Mouse (Mus musculus) hindbrain, embryonic 16.5 days (tissue): ENCODE data around the gene Dnajc27. TPM values are rescaled to one million over a fixed set of nuclear protein-coding genes. Genes with fewer than 3 reads are reported as not detected.

Experiments used
- ATAC-seq: fragments of 200-750 bp; cut with Nextera tagmentation; 2 replicates; pipeline ENCODE4 v1.8.0; 2017; ENCODE audit warnings: moderate TSS enrichment, moderate library complexity
- H3K27ac ChIP-seq: fragments of 300-500 bp; sonication (generic); 2 replicates; pipeline ENCODE4 v1.5.1; 2014; ENCODE audit warnings: low read depth, mild to moderate bottlenecking, control low read depth, low read length, moderate library complexity
- H3K27me3 ChIP-seq: fragments of 300-500 bp; sonication (generic); replicated peaks from 2 replicates; pipeline ENCODE4 v1.6.1; 2014; ENCODE audit warnings: low read length; ENCODE audit not compliant: control insufficient read depth, insufficient read depth
- H3K36me3 ChIP-seq: fragments of 300-500 bp; sonication (generic); 2 replicates; pipeline ENCODE4 v1.6.1; 2014; ENCODE audit warnings: mild to moderate bottlenecking, low read length, moderate library complexity, mixed read lengths; ENCODE audit not compliant: control insufficient read depth, insufficient read depth
- H3K4me1 ChIP-seq: fragments of 300-500 bp; sonication (generic); 2 replicates; pipeline ENCODE4 v1.6.1; 2014; ENCODE audit warnings: low read depth, low read length; ENCODE audit not compliant: control insufficient read depth, insufficient read depth
- H3K4me2 ChIP-seq: fragments of 300-500 bp; sonication (generic); 2 replicates; pipeline ENCODE4 v1.6.1; 2014; ENCODE audit warnings: mild to moderate bottlenecking, low read length, control low read depth, moderate library complexity
- H3K4me3 ChIP-seq: fragments of 300-500 bp; sonication (generic); 2 replicates; pipeline ENCODE4 v1.5.1; 2014; ENCODE audit warnings: mild to moderate bottlenecking, low read length, control low read depth, moderate library complexity
- H3K9ac ChIP-seq: fragments of 300-500 bp; sonication (generic); 2 replicates; pipeline ENCODE4 v1.6.1; 2014; ENCODE audit warnings: low read depth, mild to moderate bottlenecking, control low read depth, low read length, moderate library complexity
- H3K9me3 ChIP-seq: fragments of 300-500 bp; sonication (generic); 2 replicates; pipeline ENCODE4 v1.6.1; 2014; ENCODE audit warnings: mild to moderate bottlenecking, low read length, moderate library complexity; ENCODE audit not compliant: control insufficient read depth
- WGBS: fragments of 180-500 bp; shearing (Covaris S2); extraction: QIAGEN DNeasy Blood & Tissue Kit; methylation state at CpG from one replicate; pipeline ENCODE4 v1.1.7; 2014; 5-methylcytosine and 5-hydroxymethylcytosine counted together
- polyA plus RNA-seq: library from polyadenylated mRNA; unstranded; fragments of >200 nt; fragmentation: Nextera tagmentation; extraction: Ambion mirVana; gene quantifications from 2 replicates; pipeline ENCODE4 v1.2.1, GENCODE M21; 2015

The Dnajc27 gene
- polyA plus RNA-seq, 1 experiment from 2014 or later, result 24.3 TPM

- Histone ChIP-seq H3K27ac (no peak overlapping the region), H3K4me1 (no peaks in the 10 kb centered on the region), H3K27me3 (no peaks in the 10 kb centered on the region), H3K4me3 (no peak overlapping the region), H3K36me3 (no peaks in the 10 kb centered on the region), H3K9me3 (no peaks in the 10 kb centered on the region), H3K9ac (no peak overlapping the region), H3K4me2 (no peak overlapping the region)
- ATAC-seq, result no peak
- 55% methylated on average over 9 of the region's 9 CpGs for WGBS
These were observed 31.4 kb upstream of the Dnajc27 start for GRCm38 (mm10) chr12:4050861-4051425.

- WGBS, result 96% methylated on average over 3 of the region's 3 CpGs
- no peak overlapping the region for H3K4me3 ChIP-seq
- no peaks in the 10 kb centered on the region for H3K27me3 ChIP-seq
- H3K9ac ChIP-seq, result no peak overlapping the region
- H3K4me1 ChIP-seq, result no peaks in the 10 kb centered on the region
- H3K4me2 ChIP-seq, result no peak overlapping the region
- H3K27ac ChIP-seq, result no peak overlapping the region
- no peaks in the 10 kb centered on the region for H3K36me3 ChIP-seq
- ATAC-seq, result no peak
- no peaks in the 10 kb centered on the region for H3K9me3 ChIP-seq
These were observed 28.7 kb upstream of the Dnajc27 start for GRCm38 (mm10) chr12:4053643-4054042.

- H3K36me3 ChIP-seq, result no peaks in the 10 kb centered on the region
- no peaks in the 10 kb centered on the region for H3K27me3 ChIP-seq
- H3K9me3 ChIP-seq, result no peaks in the 10 kb centered on the region
- H3K27ac ChIP-seq, result no peak overlapping the region
- no peak overlapping the region for H3K4me2 ChIP-seq
- ATAC-seq, result no peak
- no peak overlapping the region for H3K4me3 ChIP-seq
- 38% methylated on average over 4 of the region's 4 CpGs for WGBS
- no peaks in the 10 kb centered on the region for H3K4me1 ChIP-seq
- no peak overlapping the region for H3K9ac ChIP-seq
These were observed 27.5 kb upstream of the Dnajc27 start for GRCm38 (mm10) chr12:4054845-4055244.

GRCm38 (mm10) chr12:4058321-4058720, 24.1 kb upstream of the Dnajc27 start:
- no peak for ATAC-seq
- no peaks in the 10 kb centered on the region for H3K36me3 ChIP-seq
- WGBS, result 73% methylated on average over 9 of the region's 9 CpGs

GRCm38 (mm10) chr12:4059683-4060082, 22.7 kb upstream of the Dnajc27 start:
- no peaks in the 10 kb centered on the region for H3K9me3 ChIP-seq
- H3K4me1 ChIP-seq, result no peaks in the 10 kb centered on the region
- H3K36me3 ChIP-seq, result no peaks in the 10 kb centered on the region
- WGBS, result 93% methylated on average over 4 of the region's 4 CpGs
- ATAC-seq, result no peak
- H3K9ac ChIP-seq, result no peak overlapping the region
- no peak overlapping the region for H3K27ac ChIP-seq
- H3K27me3 ChIP-seq, result no peaks in the 10 kb centered on the region
- H3K4me3 ChIP-seq, result no peak overlapping the region
- H3K4me2 ChIP-seq, result no peak overlapping the region

More at GRCm38 (mm10) chr12:4058321-4058720, 24.1 kb upstream of the Dnajc27 start:
- no peaks in the 10 kb centered on the region for H3K4me1 ChIP-seq
- no peaks in the 10 kb centered on the region for H3K9me3 ChIP-seq
- H3K4me2 ChIP-seq, result no peak overlapping the region
- H3K4me3 ChIP-seq, result no peak overlapping the region
- no peak overlapping the region for H3K9ac ChIP-seq
- no peak overlapping the region for H3K27ac ChIP-seq
- H3K27me3 ChIP-seq, result no peaks in the 10 kb centered on the region

GRCm38 (mm10) chr12:4065498-4065897, 16.9 kb upstream of the Dnajc27 start:
- Histone ChIP-seq H3K4me1 (no peaks in the 10 kb centered on the region), H3K27ac (no peak overlapping the region), H3K36me3 (no peaks in the 10 kb centered on the region), H3K9me3 (no peaks in the 10 kb centered on the region), H3K27me3 (no peaks in the 10 kb centered on the region), H3K4me2 (no peak overlapping the region), H3K9ac (no peak overlapping the region), H3K4me3 (no peak overlapping the region)
- WGBS, result 95% methylated on average over 2 of the region's 2 CpGs
- ATAC-seq, result no peak

GRCm38 (mm10) chr12:4065944-4066343, 16.4 kb upstream of the Dnajc27 start:
- no peak overlapping the region for H3K9ac ChIP-seq
- no peaks in the 10 kb centered on the region for H3K27me3 ChIP-seq
- H3K4me3 ChIP-seq, result no peak overlapping the region
- no peaks in the 10 kb centered on the region for H3K9me3 ChIP-seq
- H3K27ac ChIP-seq, result no peak overlapping the region
- no peak for ATAC-seq
- no peak overlapping the region for H3K4me2 ChIP-seq
- WGBS, result 85% methylated on average over 8 of the region's 8 CpGs
- no peaks in the 10 kb centered on the region for H3K4me1 ChIP-seq
- no peaks in the 10 kb centered on the region for H3K36me3 ChIP-seq

GRCm38 (mm10) chr12:4066681-4067459, 15.5 kb upstream of the Dnajc27 start:
- no peaks in the 10 kb centered on the region for H3K36me3 ChIP-seq
- no peaks in the 10 kb centered on the region for H3K27me3 ChIP-seq
- no peaks in the 10 kb centered on the region for H3K4me1 ChIP-seq
- H3K9me3 ChIP-seq, result no peaks in the 10 kb centered on the region
- H3K4me3 ChIP-seq, result no peak overlapping the region
- ATAC-seq, result no peak
- WGBS, result 67% methylated on average over 6 of the region's 6 CpGs
- no peak overlapping the region for H3K4me2 ChIP-seq
- no peak overlapping the region for H3K27ac ChIP-seq
- no peak overlapping the region for H3K9ac ChIP-seq

- WGBS, result 86% methylated on average over 4 of the region's 4 CpGs
- H3K36me3 ChIP-seq, result no peaks in the 10 kb centered on the region
- no peak overlapping the region for H3K27ac ChIP-seq
- H3K4me3 ChIP-seq, result no peak overlapping the region
- H3K27me3 ChIP-seq, result no peaks in the 10 kb centered on the region
- H3K4me1 ChIP-seq, result no peaks in the 10 kb centered on the region
- no peaks in the 10 kb centered on the region for H3K9me3 ChIP-seq
- H3K4me2 ChIP-seq, result no peak overlapping the region
- ATAC-seq, result no peak
- no peak overlapping the region for H3K9ac ChIP-seq
These were observed 13.8 kb upstream of the Dnajc27 start for GRCm38 (mm10) chr12:4068551-4068950.
